Mouse (Mus musculus) liver, postnatal 0 days (tissue): ENCODE measurements around the gene Parp16. TPM values are rescaled to one million over a fixed set of nuclear protein-coding genes. Genes with fewer than 3 reads are reported as not detected.
"Not testable (repeated sequence)": the region's sequence is repeated elsewhere in the genome, so short reads cannot be mapped to it uniquely, and the experiment has no call there.

Experiments
- ATAC-seq: fragments of 200-750 bp; cut with Nextera tagmentation; 2 replicates; pipeline ENCODE4 v1.8.0; 2017; ENCODE audit warnings: mild to moderate bottlenecking, moderate library complexity
- DNase-seq: peaks from one replicate; pipeline ENCODE4 v3.0.0-alpha.2; 2016
- H3K27ac ChIP-seq: fragments of 300-500 bp; sonication (generic); 2 replicates; pipeline ENCODE4 v1.5.1; 2014; ENCODE audit warnings: antibody characterized with exemption, moderate library complexity, mild to moderate bottlenecking, low read depth
- H3K27me3 ChIP-seq: fragments of 300-500 bp; sonication (generic); 2 replicates; pipeline ENCODE4 v1.6.1; 2014; ENCODE audit warnings: low read length, control low read depth, mixed read lengths; ENCODE audit not compliant: insufficient read depth
- H3K36me3 ChIP-seq: fragments of 300-500 bp; sonication (generic); replicated peaks from 2 replicates; pipeline ENCODE4 v1.6.1; 2014; ENCODE audit warnings: mild to moderate bottlenecking, control low read depth, low read length, moderate library complexity, mixed read lengths; ENCODE audit not compliant: insufficient read depth
- H3K4me1 ChIP-seq: fragments of 300-500 bp; sonication (generic); 2 replicates; pipeline ENCODE4 v1.6.1; 2014; ENCODE audit warnings: antibody characterized with exemption, mild to moderate bottlenecking, control low read depth; ENCODE audit not compliant: insufficient read depth
- H3K4me2 ChIP-seq: fragments of 300-500 bp; sonication (generic); 2 replicates; pipeline ENCODE4 v1.6.1; 2014; ENCODE audit warnings: low read depth, mild to moderate bottlenecking, low read length, moderate library complexity, mixed read lengths
- H3K4me3 ChIP-seq: fragments of 300-500 bp; sonication (generic); 2 replicates; pipeline ENCODE4 v1.5.1; 2014; ENCODE audit warnings: low read depth, low read length
- H3K9ac ChIP-seq: fragments of 300-500 bp; sonication (generic); replicated peaks from 2 replicates; pipeline ENCODE4 v1.6.1; 2014; ENCODE audit warnings: mild to moderate bottlenecking, moderate library complexity
- H3K9me3 ChIP-seq: fragments of 300-500 bp; sonication (generic); 2 replicates; pipeline ENCODE4 v1.6.1; 2016; ENCODE audit warnings: mild to moderate bottlenecking, control low read depth, low read length, mixed read lengths
- CTCF ChIP-seq: sonication (generic); IDR thresholded peaks from 2 replicates; pipeline ENCODE4 v1.5.1; 2016; ENCODE audit warnings: antibody characterized with exemption, low read depth
- EP300 ChIP-seq: IDR thresholded peaks from 2 replicates; pipeline ENCODE4 v1.6.1; 2016; ENCODE audit warnings: antibody characterized with exemption, low read depth, mild to moderate bottlenecking
- WGBS: fragments of 180-500 bp; shearing (Covaris S2); extraction: QIAGEN DNeasy Blood & Tissue Kit; methylation state at CpG from one replicate; pipeline ENCODE4 v1.1.7; 2014; ENCODE audit not compliant: insufficient replicate concordance; 5-methylcytosine and 5-hydroxymethylcytosine counted together
- polyA plus RNA-seq: library from polyadenylated mRNA; unstranded; fragments of >200 nt; fragmentation: Nextera tagmentation; extraction: Ambion mirVana; gene quantifications from 2 replicates; pipeline ENCODE4 v1.2.1, GENCODE M21; 2015

The Parp16 gene
- polyA plus RNA-seq, 1 experiment from 2014 or later = 11.7 TPM

GRCm38 (mm10) chr9:65202165-65202754, 7.1 kb downstream of the Parp16 start:
- Histone ChIP-seq H3K9ac (peak overlapping the region; percentile 69), H3K27me3 (no peaks in the 10 kb centered on the region), H3K27ac (peak overlapping the region; percentile 83), H3K4me2 (peak overlapping the region; percentile 72), H3K36me3 (no peaks in the 10 kb centered on the region), H3K4me1 (peaks cover 22% of the 10 kb centered on the region), H3K9me3 (no peaks in the 10 kb centered on the region), H3K4me3 (peak overlapping the region; percentile 44)
- ATAC-seq (no peak), DNase-seq (no peak)
- WGBS = 24% methylated on average over 11 of the region's 11 CpGs
- TF ChIP-seq EP300 = no peak
- TF ChIP-seq CTCF = no peak

- Histone ChIP-seq H3K27me3 (no peaks in the 10 kb centered on the region), H3K4me2 (no peak overlapping the region), H3K9ac (no peak overlapping the region), H3K4me3 (no peak overlapping the region), H3K36me3 (no peaks in the 10 kb centered on the region), H3K9me3 (no peaks in the 10 kb centered on the region), H3K27ac (no peak overlapping the region), H3K4me1 (peaks cover 3% of the 10 kb centered on the region; the same call in 1 of the 2 replicates)
- no peak for ATAC-seq
- no peak for TF ChIP-seq EP300
- TF ChIP-seq CTCF = no peak
- 57% methylated on average over 11 of the region's 11 CpGs for WGBS
- DNase-seq = no peak
These were observed 10.1 kb downstream of the Parp16 start for GRCm38 (mm10) chr9:65205049-65205815.

GRCm38 (mm10) chr9:65207041-65207815, 12.1 kb downstream of the Parp16 start:
- not testable (repeated sequence) for H3K27ac ChIP-seq, H3K4me2 ChIP-seq, H3K4me3 ChIP-seq, ATAC-seq, H3K9ac ChIP-seq, H3K27me3 ChIP-seq, DNase-seq, H3K4me1 ChIP-seq, H3K36me3 ChIP-seq, H3K9me3 ChIP-seq
- 77% methylated on average over 7 of the region's 9 CpGs for WGBS

DNA sequence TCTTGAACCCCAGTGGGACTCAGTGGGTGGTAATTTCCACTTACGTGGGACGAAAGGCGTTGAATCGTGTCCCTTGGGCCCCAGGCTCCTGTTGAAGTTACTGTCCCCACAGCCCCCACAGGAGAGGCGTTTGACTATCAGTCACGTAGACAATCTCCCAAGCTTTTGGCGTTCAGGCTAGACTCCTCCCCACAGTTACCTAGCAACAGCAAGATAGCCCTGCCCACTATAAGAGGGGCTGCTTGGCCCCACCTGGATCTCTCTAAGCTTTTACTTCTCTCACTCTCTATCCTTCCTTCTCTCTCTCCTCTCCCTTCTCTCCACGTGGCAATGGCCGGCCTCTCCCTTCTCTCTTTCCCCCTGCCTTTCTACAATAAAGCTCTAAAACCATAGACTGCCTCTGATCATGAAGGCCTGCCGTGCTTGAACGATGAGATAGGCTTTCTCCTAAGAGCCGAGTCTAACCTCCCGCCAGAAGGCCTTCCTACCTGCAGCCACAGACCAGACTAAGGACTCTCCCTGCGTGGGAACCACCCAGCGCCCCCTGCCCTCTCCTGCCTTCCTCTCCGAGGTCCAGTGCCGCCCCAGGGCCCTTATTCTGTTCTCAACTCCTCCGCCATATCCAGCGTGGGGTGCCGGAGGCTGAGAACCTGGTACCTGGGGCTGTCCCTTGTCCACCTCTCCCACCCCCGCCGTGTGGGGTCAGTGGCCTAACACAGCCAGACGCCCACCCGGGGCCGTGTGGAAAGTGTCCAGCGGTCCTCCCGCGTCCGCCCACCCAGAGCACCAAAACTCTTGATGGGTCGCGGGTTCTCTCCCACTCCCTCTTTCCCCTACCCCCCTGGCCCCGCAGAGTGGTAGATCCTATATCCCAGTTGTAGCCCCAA, 13.4 kb downstream of the Parp16 start:
- Histone ChIP-seq H3K4me1 (no peaks in the 10 kb centered on the region), H3K9ac (no peak overlapping the region), H3K4me2 (no peak overlapping the region), H3K36me3 (no peaks in the 10 kb centered on the region), H3K9me3 (no peaks in the 10 kb centered on the region), H3K4me3 (no peak overlapping the region), H3K27ac (no peak overlapping the region), H3K27me3 (no peaks in the 10 kb centered on the region)
- DNase-seq = no peak
- no peak for ATAC-seq
- TF ChIP-seq CTCF (no peak), EP300 (no peak)
- WGBS = 85% methylated on average over 32 of the region's 32 CpGs

- H3K4me3 ChIP-seq = no peak overlapping the region
- no peaks in the 10 kb centered on the region for H3K36me3 ChIP-seq
- H3K9me3 ChIP-seq = no peaks in the 10 kb centered on the region
- no peak for TF ChIP-seq CTCF
- no peak for TF ChIP-seq EP300
- H3K4me1 ChIP-seq = peaks cover 14% of the 10 kb centered on the region
- DNase-seq (no peak), ATAC-seq (no peak)
- no peak overlapping the region for H3K9ac ChIP-seq
- 64% methylated on average over 1 of the region's 1 CpGs for WGBS
- no peak overlapping the region for H3K4me2 ChIP-seq
- no peaks in the 10 kb centered on the region for H3K27me3 ChIP-seq
- H3K27ac ChIP-seq = no peak overlapping the region
These were observed 16.4 kb downstream of the Parp16 start for GRCm38 (mm10) chr9:65211598-65211997.

- Histone ChIP-seq H3K4me3 (peak overlapping the region; percentile 89), H3K27ac (peak overlapping the region; percentile 99), H3K9me3 (no peaks in the 10 kb centered on the region), H3K4me2 (peak overlapping the region; percentile 99), H3K4me1 (peaks cover 40% of the 10 kb centered on the region), H3K9ac (peak overlapping the region; percentile 95), H3K36me3 (no peaks in the 10 kb centered on the region), H3K27me3 (no peaks in the 10 kb centered on the region)
- TF ChIP-seq CTCF (no peak), EP300 (no peak)
- DNase-seq = no peak
- 7% methylated on average over 10 of the region's 10 CpGs for WGBS
- ATAC-seq = peak; percentile 2
These were observed 19.2 kb downstream of the Parp16 start for GRCm38 (mm10) chr9:65214425-65214777.
